Mouse (Mus musculus) neural tube, embryonic 10.5 days (tissue): ENCODE measurements around the gene Wdr49.
"Not testable (repeated sequence)": the region's sequence is repeated elsewhere in the genome, so short reads cannot be mapped to it uniquely, and the experiment has no call there.

Experiments
- DNase-seq: peaks from one replicate; pipeline ENCODE4 v3.0.0-alpha.2; 2017; ENCODE audit warnings: low spot score; ENCODE audit errors: extremely low spot score

Wdr49 gene

GRCm38 (mm10) chr3:75301072-75301471, 180.9 kb downstream of the Wdr49 start:
- DNase-seq = no peak

- DNase-seq = not testable (repeated sequence)
Measured at GRCm38 (mm10) chr3:75299464-75299863, 182.5 kb downstream of the Wdr49 start.

GRCm38 (mm10) chr3:75297758-75298111, 184.2 kb downstream of the Wdr49 start:
- DNase-seq = no peak

- DNase-seq = no peak
Measured at GRCm38 (mm10) chr3:75297026-75297757, 184.8 kb downstream of the Wdr49 start.

- DNase-seq = no peak
Measured at GRCm38 (mm10) chr3:75293243-75293642, 188.7 kb downstream of the Wdr49 start.

- DNase-seq = no peak
Measured at GRCm38 (mm10) chr3:75277455-75277854, 204.5 kb downstream of the Wdr49 start.

GRCm38 (mm10) chr3:75276522-75276921, 205.4 kb downstream of the Wdr49 start:
- no peak for DNase-seq

GRCm38 (mm10) chr3:75275127-75275526, 206.8 kb downstream of the Wdr49 start:
- DNase-seq = no peak

GRCm38 (mm10) chr3:75269978-75270377, 212.0 kb downstream of the Wdr49 start, which contains the start of gene Serpini2:
Gene Serpini2 (minus strand): TSS chr3:75270078.
- no peak for DNase-seq

- no peak for DNase-seq
Measured at GRCm38 (mm10) chr3:75259356-75259755, 222.6 kb downstream of the Wdr49 start.
